Mouse (Mus musculus) embryonic fibroblast, embryonic 13.5 days (primary cell): ENCODE results near the gene Sestd1.

Source experiments
- CTCF ChIP-seq: IDR thresholded peaks from 2 replicates; pipeline ENCODE4 v1.5.1; 2011; ENCODE audit warnings: mild to moderate bottlenecking, control low read depth, low read length, moderate library complexity, borderline replicate concordance; ENCODE audit not compliant: insufficient read depth
- POLR2A ChIP-seq: IDR thresholded peaks from 2 replicates; pipeline ENCODE4 v1.6.1; 2011; ENCODE audit warnings: low read depth, mild to moderate bottlenecking, control low read depth, low read length, moderate library complexity

- TF ChIP-seq CTCF (no peak), POLR2A (no peak)
Measured at GRCm38 (mm10) chr2:77190891-77191290, 89.5 kb downstream of the Sestd1 start.
